Mouse (Mus musculus): ENCODE measurements around the gene Zbtb45. TPM values are rescaled to one million over a fixed set of nuclear protein-coding genes. Genes with fewer than 3 reads are reported as not detected.

Zbtb45 gene
- polyA plus RNA-seq, 1 experiment: 16.0 TPM

- 74% methylated on average over 17 of the region's 17 CpGs for WGBS
- DNase-seq (ENCODE audit: low read depth, low spot score): no peak
Measured at GRCm38 (mm10) chr7:13035211-13035855, 25.5 kb upstream of the Zbtb45 start.

GRCm38 (mm10) chr7:13034148-13034977, 24.5 kb upstream of the Zbtb45 start, which contains the start of gene Chmp2a:
TSS of gene Chmp2a (minus strand) at chr7:13034807.
- DNase-seq (ENCODE audit: low read depth, low spot score): no peak
- WGBS: under 1% methylated on average over 45 of the region's 45 CpGs

GRCm38 (mm10) chr7:13033451-13034147, 23.8 kb upstream of the Zbtb45 start:
- no peak for DNase-seq (ENCODE audit: low read depth, low spot score)
- 24% methylated on average over 13 of the region's 13 CpGs for WGBS

- DNase-seq (ENCODE audit: low read depth, low spot score): no peak
- 87% methylated on average over 7 of the region's 7 CpGs for WGBS
Measured at GRCm38 (mm10) chr7:13032541-13032940, 22.7 kb upstream of the Zbtb45 start.

GRCm38 (mm10) chr7:13031983-13032382, 22.1 kb upstream of the Zbtb45 start:
- 90% methylated on average over 2 of the region's 2 CpGs for WGBS
- no peak for DNase-seq (ENCODE audit: low read depth, low spot score)

- WGBS: 50% methylated on average over 5 of the region's 5 CpGs
- no peak for DNase-seq (ENCODE audit: low read depth, low spot score)
Measured at GRCm38 (mm10) chr7:13031069-13031468, 21.2 kb upstream of the Zbtb45 start.

GRCm38 (mm10) chr7:13028986-13029385, 19.2 kb upstream of the Zbtb45 start:
- DNase-seq (ENCODE audit: low read depth, low spot score): no peak
- 91% methylated on average over 4 of the region's 4 CpGs for WGBS

GRCm38 (mm10) chr7:13025511-13026112, 15.8 kb upstream of the Zbtb45 start:
- no peak for DNase-seq (ENCODE audit: low read depth, low spot score)

GRCm38 (mm10) chr7:13024805-13025204, 15.0 kb upstream of the Zbtb45 start:
- WGBS: 1% methylated on average over 44 of the region's 44 CpGs
- DNase-seq (ENCODE audit: low read depth, low spot score): no peak

More at GRCm38 (mm10) chr7:13025511-13026112, 15.8 kb upstream of the Zbtb45 start:
- WGBS: 18% methylated on average over 4 of the region's 4 CpGs

GRCm38 (mm10) chr7:13023928-13024731, 14.3 kb upstream of the Zbtb45 start:
- DNase-seq (ENCODE audit: low read depth, low spot score): no peak
- WGBS: under 1% methylated on average over 95 of the region's 95 CpGs

GRCm38 (mm10) chr7:13022773-13023535, 13.1 kb upstream of the Zbtb45 start:
- 5% methylated on average over 31 of the region's 31 CpGs for WGBS
- no peak for DNase-seq (ENCODE audit: low read depth, low spot score)

GRCm38 (mm10) chr7:13015217-13015616, 5.4 kb upstream of the Zbtb45 start:
- WGBS: 87% methylated on average over 1 of the region's 1 CpGs

GRCm38 (mm10) chr7:13014275-13014839, 4.5 kb upstream of the Zbtb45 start:
- 35% methylated on average over 6 of the region's 6 CpGs for WGBS
- DNase-seq (ENCODE audit: low read depth, low spot score): no peak

More at GRCm38 (mm10) chr7:13015217-13015616, 5.4 kb upstream of the Zbtb45 start:
- DNase-seq (ENCODE audit: low read depth, low spot score): no peak

GRCm38 (mm10) chr7:13013671-13014070, 3.8 kb upstream of the Zbtb45 start:
- no peak for DNase-seq (ENCODE audit: low read depth, low spot score)
- WGBS: 41% methylated on average over 4 of the region's 4 CpGs

GRCm38 (mm10) chr7:13009143-13010004, 460 bp downstream of the Zbtb45 start:
- under 1% methylated on average over 42 of the region's 42 CpGs for WGBS
- no peak for DNase-seq (ENCODE audit: low read depth, low spot score)

- 82% methylated on average over 57 of the region's 57 CpGs for WGBS
- DNase-seq (ENCODE audit: low read depth, low spot score): no peak
Measured at GRCm38 (mm10) chr7:13007341-13008092, 2.3 kb downstream of the Zbtb45 start.

All from large intestine, adult 2 months (tissue).